Mouse (Mus musculus): ENCODE data around the gene Tpm1.
A peak's percentile ranks its signal among the peaks of the same experiment; 100 is the strongest.

The Tpm1 gene

GRCm38 (mm10) chr9:67026890-67027289 is 22.3 kb downstream of the Tpm1 start:
- DNase-seq (ENCODE audit: low spot score) = no peak

DNA sequence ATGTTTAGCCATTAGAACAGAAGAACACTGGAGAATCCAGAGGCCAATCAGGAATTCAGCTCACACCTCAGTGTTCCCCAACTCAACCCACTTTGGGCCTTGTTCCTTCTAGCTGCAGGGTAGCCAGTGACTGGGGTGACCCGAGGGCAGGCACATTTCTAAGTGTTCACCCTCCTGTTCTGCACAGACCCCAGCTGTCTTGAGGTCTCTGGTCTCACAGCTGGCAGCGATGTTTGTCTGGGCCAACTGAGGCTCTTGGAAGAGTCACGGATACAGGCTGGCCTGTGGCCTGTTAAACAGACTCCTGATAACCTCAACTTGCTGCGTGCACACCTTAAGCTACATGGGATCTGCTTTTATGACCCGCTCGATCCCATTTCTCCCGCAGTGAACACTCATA is 23.1 kb downstream of the Tpm1 start:
- no peak for DNase-seq (ENCODE audit: low spot score)

DNA sequence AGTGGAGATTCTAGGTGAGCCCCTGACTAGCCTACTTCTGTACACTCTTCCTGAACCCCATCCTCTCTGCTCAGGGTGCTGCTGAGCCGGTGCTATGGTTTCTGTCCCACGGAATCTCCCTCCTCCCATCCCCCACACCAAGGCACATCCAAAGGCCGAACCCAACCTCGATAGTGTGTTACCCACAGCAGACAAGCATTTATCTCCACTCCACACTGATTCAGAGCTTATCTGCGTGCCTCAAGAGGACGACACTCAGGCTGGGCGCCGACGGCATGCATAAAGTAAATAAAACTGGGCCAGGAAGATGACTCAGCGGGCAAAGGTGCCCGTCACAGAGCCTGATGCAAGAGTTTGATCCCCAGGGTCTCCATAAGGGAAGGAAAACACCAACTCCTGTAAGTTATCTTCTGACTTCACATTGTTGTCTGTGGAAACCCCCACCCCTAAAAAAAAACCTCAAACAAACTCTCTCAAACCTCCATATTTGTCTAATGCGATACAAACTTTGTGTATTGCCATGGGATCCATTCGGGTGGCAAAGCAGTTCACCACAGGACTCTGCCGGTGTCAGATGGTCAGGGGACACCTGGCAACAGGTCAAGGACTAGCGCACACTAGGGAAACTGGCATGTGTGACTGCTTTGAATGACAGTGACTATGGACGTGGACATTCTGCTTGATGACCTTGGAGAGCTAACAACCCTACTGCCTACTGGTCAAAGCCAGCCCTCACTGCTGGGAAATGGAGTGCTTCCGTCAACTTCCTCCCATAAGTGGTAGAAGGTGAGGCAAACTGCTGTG is 24.1 kb downstream of the Tpm1 start:
- DNase-seq (ENCODE audit: low spot score) = no peak

DNA sequence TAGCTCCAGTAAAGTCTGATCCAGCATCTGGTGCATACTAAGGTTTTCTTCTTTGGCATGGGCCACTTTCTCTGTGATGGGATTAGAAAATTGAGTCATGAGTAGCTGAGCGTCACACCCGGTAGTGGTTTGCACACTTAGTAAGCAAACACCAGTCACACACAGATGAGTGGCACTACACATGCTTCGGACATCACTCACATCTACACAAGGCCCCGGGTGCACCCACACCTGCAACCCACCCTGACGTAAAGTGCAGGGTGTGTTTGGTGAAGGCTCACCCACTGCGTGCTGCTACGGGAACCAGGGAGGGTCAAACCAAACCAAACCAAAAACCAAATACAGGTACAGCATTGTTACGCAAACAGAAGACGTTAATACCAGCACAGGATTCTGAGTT is 25.8 kb downstream of the Tpm1 start:
- DNase-seq (ENCODE audit: low spot score) = no peak

GRCm38 (mm10) chr9:67020063-67020462 is 29.1 kb downstream of the Tpm1 start:
- DNase-seq (ENCODE audit: low spot score) = peak; percentile 76

GRCm38 (mm10) chr9:67013501-67013900 is 35.7 kb downstream of the Tpm1 start:
- no peak for DNase-seq (ENCODE audit: low spot score)

DNA sequence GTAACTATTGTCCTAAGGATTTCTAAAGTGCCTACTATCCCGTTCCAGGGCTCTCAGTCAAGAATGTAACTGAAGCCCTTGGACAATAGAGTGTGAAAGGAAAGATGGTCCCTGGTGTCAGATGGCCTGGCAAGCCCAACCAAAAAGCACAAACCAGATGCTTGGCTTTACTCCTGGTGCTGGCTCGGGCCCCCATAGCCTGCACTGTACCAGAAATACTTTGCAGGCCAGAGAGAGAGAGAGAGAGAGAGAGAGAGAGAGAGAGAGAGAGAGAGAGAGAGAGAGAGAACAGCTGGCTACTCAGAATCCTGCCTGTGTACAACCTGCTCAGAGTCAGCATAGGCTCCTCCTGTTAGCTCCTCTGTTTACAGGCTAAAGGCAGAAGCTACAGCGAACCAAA is 36.7 kb downstream of the Tpm1 start:
- peak; percentile 46 for DNase-seq (ENCODE audit: low spot score)

- no peak for DNase-seq (ENCODE audit: low spot score)
These were observed 37.7 kb downstream of the Tpm1 start for GRCm38 (mm10) chr9:67011483-67011882.

DNA sequence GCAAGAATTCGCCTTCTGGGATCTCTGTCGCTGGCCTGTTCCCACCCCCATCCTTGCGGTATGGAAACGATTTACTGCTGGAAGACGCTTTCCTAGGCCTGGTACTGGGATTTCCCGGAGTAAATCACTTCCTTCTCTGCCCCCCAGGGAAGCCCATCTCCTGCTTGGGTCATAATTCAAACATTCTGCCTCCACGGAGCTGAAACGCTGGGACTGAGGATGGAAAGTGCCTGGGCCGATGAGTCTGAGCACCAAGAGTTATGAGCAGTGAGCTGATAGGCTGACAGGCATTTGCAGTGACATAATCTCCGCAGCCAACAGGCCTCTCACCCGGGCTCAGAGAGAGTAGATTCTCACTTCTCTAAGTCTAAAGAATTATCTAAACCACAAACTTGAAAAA is 40.4 kb downstream of the Tpm1 start:
- no peak for DNase-seq (ENCODE audit: low spot score)

DNA sequence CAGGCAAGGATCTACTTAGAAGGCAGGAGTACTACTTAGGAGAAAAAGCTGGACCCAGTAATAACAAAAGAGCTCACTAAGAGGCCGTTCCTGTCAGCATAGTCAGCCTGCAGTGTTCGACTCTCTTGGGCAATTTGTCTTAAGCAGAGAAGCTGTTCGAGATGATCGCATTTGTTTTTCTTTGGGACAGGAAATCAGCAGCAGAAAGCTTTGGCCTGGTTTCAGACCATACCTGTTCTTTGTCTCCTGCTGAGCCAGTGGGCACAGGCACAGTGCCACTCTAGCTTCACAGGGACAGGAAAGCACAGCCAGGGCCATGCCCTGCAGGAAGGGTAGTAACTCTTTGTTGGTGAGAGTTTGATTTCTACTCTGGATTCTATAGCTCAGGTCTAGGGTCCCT is 42.8 kb downstream of the Tpm1 start:
- no peak for DNase-seq (ENCODE audit: low spot score)

DNA sequence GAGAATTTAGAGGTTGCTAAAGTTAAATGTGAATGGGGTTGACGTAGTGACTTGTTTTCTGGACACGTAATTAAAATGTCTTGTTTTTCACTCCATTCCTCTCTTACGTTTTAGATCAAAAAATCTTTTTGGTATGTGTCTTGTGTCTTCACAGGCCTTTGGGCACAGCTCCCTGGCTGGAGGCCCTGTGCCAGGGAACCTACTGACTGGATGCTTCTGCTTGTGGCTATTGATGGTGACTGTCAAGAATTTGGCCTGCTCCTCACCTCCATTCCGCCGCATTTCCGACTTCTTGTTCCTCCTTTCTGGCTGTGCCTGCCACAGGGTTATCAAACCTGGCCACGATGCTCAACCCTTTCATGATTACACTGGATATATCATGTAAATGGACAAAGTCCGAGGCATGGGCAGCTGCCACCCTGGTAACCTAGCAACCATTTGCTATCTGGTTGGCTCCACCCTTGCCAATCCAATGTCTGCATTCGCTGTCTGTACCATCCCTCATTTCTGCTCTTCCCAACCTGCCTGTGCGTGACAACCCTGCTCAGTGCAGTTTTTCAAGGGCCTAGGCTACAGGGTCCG is 44.0 kb downstream of the Tpm1 start:
- no peak for DNase-seq (ENCODE audit: low spot score)

DNA sequence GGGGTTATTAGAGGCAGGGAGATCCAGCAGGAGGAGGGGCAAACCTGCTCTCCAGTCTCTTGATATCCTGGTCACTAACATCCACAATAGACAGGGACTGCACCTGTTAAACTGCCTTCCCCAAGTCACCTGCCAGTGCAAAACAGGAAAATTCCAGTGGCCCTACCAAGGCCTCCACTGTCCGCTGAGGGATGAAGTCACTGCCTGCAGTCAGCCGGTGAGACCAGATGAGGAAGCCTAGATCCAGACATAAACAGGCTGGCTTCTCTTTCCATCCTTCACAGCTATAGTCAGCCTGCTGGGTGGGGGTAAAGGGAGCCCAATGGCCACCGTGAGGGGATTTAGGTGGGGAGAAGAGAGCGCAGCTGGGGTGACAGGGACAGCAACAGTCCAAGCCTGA is 45.5 kb downstream of the Tpm1 start:
- no peak for DNase-seq (ENCODE audit: low spot score)

DNA sequence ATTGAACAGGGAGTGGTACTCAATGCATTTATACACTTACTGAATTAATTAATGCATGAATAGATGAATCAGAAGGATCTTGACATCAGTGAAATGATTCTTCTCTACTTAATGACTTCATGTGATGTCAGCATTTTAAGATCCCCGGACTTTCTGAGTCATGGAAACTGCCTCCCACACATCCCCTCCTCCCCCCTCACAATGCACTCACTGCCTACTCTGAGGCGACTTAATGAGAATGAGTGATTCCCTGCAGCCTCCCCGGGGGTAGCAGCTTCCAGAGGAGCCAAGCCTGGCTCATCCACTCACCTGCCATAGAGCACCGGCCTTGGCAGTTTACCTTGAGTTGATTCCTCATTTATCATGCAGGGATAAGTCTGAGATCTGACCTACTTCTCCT is 46.0 kb downstream of the Tpm1 start:
- no peak for DNase-seq (ENCODE audit: low spot score)

- no peak for DNase-seq (ENCODE audit: low spot score)
These were observed 47.7 kb downstream of the Tpm1 start for GRCm38 (mm10) chr9:67001506-67001905.

- peak; percentile 44 for DNase-seq (ENCODE audit: low spot score)
These were observed 48.2 kb downstream of the Tpm1 start for GRCm38 (mm10) chr9:67001050-67001449.

- no peak for DNase-seq (ENCODE audit: low spot score)
These were observed 49.5 kb downstream of the Tpm1 start for GRCm38 (mm10) chr9:66999698-67000097.

DNA sequence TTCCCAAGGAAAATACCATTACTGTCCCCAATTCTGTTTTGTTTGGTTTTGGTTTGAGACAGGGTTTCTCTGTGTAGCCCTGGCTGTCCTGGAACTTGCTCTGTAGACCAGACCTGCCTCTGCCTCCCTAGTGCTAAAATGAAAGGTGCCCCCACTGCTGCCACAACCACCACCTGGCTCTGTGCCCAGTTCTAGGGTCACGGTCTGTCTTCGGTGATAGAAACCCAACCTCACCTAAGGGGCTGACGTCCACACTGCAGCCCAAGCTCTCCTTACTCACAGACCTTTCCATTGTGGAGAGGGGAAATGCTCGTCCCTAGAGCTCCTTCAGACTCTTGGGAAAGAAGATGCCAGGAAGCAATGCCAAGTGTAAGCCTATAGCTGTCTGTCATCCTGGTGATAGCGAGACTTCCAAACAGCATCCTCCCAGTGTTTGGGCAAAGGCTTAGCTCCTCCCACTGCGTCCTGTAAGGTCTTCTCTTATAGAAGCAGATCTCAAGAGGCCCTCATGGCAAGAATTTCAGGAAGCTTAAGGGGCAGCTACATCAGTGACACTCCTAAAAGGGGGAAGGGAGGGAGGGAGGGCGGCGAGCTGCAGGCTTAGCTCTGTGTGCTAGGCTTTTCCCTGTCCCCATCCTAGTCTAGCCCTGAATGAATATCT is 57.3 kb downstream of the Tpm1 start:
- DNase-seq (ENCODE audit: low spot score) = no peak

DNA sequence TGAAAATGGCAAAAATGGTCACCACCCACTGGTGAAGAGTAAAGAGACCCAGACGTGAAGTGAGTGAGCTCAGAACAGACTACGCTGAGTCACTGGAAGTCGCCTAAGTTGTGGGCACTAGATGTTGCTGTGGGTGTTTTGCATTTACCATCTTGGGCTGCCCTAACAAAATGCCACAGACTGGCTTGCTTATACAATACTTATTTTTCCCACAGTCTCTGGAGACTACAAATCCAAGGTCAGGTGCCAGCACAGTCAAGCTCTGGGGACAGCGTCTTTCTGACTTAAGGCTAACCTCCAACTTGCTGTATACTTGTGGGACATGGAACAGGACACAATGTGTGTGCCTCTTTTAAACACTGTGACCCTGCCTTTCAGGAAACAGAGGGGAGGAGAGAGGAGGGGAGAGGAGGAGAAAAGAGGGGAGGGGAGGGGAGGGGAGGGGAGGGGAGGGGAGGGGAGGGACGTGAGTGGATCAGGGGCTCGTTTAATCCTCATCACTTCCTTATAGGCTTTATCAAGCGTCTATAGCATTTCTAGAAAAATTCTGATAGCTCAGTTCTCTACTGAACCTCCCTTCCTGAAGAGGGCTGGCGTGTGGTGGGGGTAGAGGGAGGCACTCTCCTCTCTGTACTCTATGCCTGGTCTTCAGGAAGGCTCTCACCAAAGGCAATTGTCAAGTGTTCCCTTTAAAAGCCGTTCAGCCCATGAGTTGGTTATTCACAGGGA is 58.0 kb downstream of the Tpm1 start:
- no peak for DNase-seq (ENCODE audit: low spot score)

- no peak for DNase-seq (ENCODE audit: low spot score)
These were observed 59.2 kb downstream of the Tpm1 start for GRCm38 (mm10) chr9:66990046-66990445.

DNA sequence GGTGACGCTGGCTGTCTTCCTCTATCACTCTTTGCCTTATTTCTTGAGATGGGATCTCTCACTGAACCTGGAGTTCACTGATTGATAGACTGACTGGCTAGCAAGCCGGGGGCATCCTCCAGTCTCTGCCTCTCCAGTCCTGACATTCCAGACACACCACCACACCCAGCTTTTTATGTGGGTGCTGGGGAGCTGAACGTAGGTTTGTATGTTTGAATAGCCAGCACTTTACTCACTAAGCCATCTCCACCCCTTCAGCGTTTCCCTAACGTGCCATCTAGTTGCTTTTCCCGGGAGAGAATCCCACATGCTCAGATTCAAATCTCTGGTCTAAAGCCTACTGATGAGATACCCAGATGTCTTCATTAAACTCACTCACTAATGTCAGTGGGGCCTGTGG is 59.6 kb downstream of the Tpm1 start:
- DNase-seq (ENCODE audit: low spot score) = no peak

DNA sequence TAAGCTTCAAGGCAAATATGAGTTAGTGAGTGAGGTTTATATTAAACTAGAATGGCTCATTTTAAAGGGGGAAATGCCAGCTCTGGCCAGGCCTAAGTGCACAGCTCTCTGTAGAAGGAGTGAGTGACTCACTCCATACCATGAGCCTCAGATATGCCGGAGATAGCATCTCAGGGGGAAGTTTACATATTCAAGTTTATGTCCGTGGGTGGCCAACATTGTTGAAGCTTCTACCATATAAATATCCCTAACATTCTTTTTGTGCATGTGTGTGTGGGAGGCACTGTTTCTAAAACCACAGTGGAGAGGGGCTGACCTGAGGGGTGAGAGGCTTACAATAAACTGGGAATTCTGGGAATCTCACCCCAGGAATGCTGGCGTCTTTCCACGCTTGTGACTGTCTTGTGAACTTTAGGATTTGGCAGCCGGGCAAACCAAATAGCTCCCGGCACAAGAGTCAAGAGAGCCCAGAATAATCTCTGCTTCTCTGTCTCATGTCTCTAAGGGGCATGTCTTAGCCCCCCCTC is 60.3 kb downstream of the Tpm1 start:
- no peak for DNase-seq (ENCODE audit: low spot score)

GRCm38 (mm10) chr9:66988198-66988887 is 60.9 kb downstream of the Tpm1 start:
- no peak for DNase-seq (ENCODE audit: low spot score)
